Mouse (Mus musculus): ENCODE measurements at regions not wholly inside any gene's neighbourhood (a gene's known extent, or its start where the extent isn't known, plus 50 kb on each side); places are given as distances from the start of the nearest gene placed in this dataset.
A peak's percentile ranks its signal among the peaks of the same experiment; 100 is the strongest.

- ATAC-seq (ENCODE audit: low FRiP score) (no peak), DNase-seq (ENCODE audit: low spot score, missing footprints) (peak; percentile 35)
- no peaks in the 10 kb centered on the region for H3K9me3 ChIP-seq (ENCODE audit: control insufficient read depth, low read length)
- no peaks in the 10 kb centered on the region for H3K4me1 ChIP-seq (ENCODE audit: control insufficient read depth, insufficient read depth, low read length)
- WGBS: 81% methylated on average over 5 of the region's 5 CpGs
- H3K27me3 ChIP-seq (ENCODE audit: control insufficient read depth, insufficient read depth, low read length): no peaks in the 10 kb centered on the region
- no peak overlapping the region for H3K4me2 ChIP-seq
- H3K9ac ChIP-seq (ENCODE audit: low read length): no peak overlapping the region
- no peaks in the 10 kb centered on the region for H3K36me3 ChIP-seq (ENCODE audit: control insufficient read depth, insufficient read depth, low read length)
- H3K4me3 ChIP-seq (ENCODE audit: low read depth, low read length): no peak overlapping the region
- no peak overlapping the region for H3K27ac ChIP-seq (ENCODE audit: low read depth, low read length)
These were observed 124.6 kb upstream of the Cpsf6 start for GRCm38 (mm10) chr10:117504267-117504902.

GRCm38 (mm10) chr10:117503222-117504184 lies 123.7 kb upstream of the Cpsf6 start:
- H3K4me2 ChIP-seq: no peak overlapping the region
- no peaks in the 10 kb centered on the region for H3K27me3 ChIP-seq (ENCODE audit: control insufficient read depth, insufficient read depth, low read length)
- DNase-seq (ENCODE audit: low spot score, missing footprints) (peak; percentile 59), ATAC-seq (ENCODE audit: low FRiP score) (no peak)
- H3K27ac ChIP-seq (ENCODE audit: low read depth, low read length): no peak overlapping the region
- H3K4me3 ChIP-seq (ENCODE audit: low read depth, low read length): no peak overlapping the region
- H3K4me1 ChIP-seq (ENCODE audit: control insufficient read depth, insufficient read depth, low read length): no peaks in the 10 kb centered on the region
- no peaks in the 10 kb centered on the region for H3K36me3 ChIP-seq (ENCODE audit: control insufficient read depth, insufficient read depth, low read length)
- no peak overlapping the region for H3K9ac ChIP-seq (ENCODE audit: low read length)
- H3K9me3 ChIP-seq (ENCODE audit: control insufficient read depth, low read length): no peaks in the 10 kb centered on the region
- WGBS: 88% methylated on average over 22 of the region's 22 CpGs

GRCm38 (mm10) chr10:117502731-117503130 lies 122.9 kb upstream of the Cpsf6 start:
- H3K4me2 ChIP-seq: no peak overlapping the region
- no peak overlapping the region for H3K27ac ChIP-seq (ENCODE audit: low read depth, low read length)
- H3K9me3 ChIP-seq (ENCODE audit: control insufficient read depth, low read length): no peaks in the 10 kb centered on the region
- H3K27me3 ChIP-seq (ENCODE audit: control insufficient read depth, insufficient read depth, low read length): no peaks in the 10 kb centered on the region
- DNase-seq (ENCODE audit: low spot score, missing footprints) (peak; percentile 66), ATAC-seq (ENCODE audit: low FRiP score) (no peak)
- 90% methylated on average over 9 of the region's 9 CpGs for WGBS
- no peaks in the 10 kb centered on the region for H3K36me3 ChIP-seq (ENCODE audit: control insufficient read depth, insufficient read depth, low read length)
- no peak overlapping the region for H3K4me3 ChIP-seq (ENCODE audit: low read depth, low read length)
- H3K9ac ChIP-seq (ENCODE audit: low read length): no peak overlapping the region
- H3K4me1 ChIP-seq (ENCODE audit: control insufficient read depth, insufficient read depth, low read length): no peaks in the 10 kb centered on the region

GRCm38 (mm10) chr10:117502135-117502534 lies 122.3 kb upstream of the Cpsf6 start:
- no peak overlapping the region for H3K9ac ChIP-seq (ENCODE audit: low read length)
- 91% methylated on average over 7 of the region's 7 CpGs for WGBS
- H3K36me3 ChIP-seq (ENCODE audit: control insufficient read depth, insufficient read depth, low read length): no peaks in the 10 kb centered on the region
- H3K4me3 ChIP-seq (ENCODE audit: low read depth, low read length): no peak overlapping the region
- H3K27ac ChIP-seq (ENCODE audit: low read depth, low read length): no peak overlapping the region
- no peaks in the 10 kb centered on the region for H3K9me3 ChIP-seq (ENCODE audit: control insufficient read depth, low read length)
- H3K27me3 ChIP-seq (ENCODE audit: control insufficient read depth, insufficient read depth, low read length): no peaks in the 10 kb centered on the region
- no peak overlapping the region for H3K4me2 ChIP-seq
- DNase-seq (ENCODE audit: low spot score, missing footprints) (peak; percentile 17), ATAC-seq (ENCODE audit: low FRiP score) (no peak)
- no peaks in the 10 kb centered on the region for H3K4me1 ChIP-seq (ENCODE audit: control insufficient read depth, insufficient read depth, low read length)

- Histone ChIP-seq H3K9ac (ENCODE audit: low read length) (no peak overlapping the region), H3K27ac (ENCODE audit: low read depth, low read length) (no peak overlapping the region), H3K27me3 (ENCODE audit: control insufficient read depth, insufficient read depth, low read length) (no peaks in the 10 kb centered on the region), H3K4me3 (ENCODE audit: low read depth, low read length) (no peak overlapping the region), H3K4me1 (ENCODE audit: control insufficient read depth, insufficient read depth, low read length) (no peaks in the 10 kb centered on the region), H3K4me2 (no peak overlapping the region), H3K36me3 (ENCODE audit: control insufficient read depth, insufficient read depth, low read length) (no peaks in the 10 kb centered on the region), H3K9me3 (ENCODE audit: control insufficient read depth, low read length) (no peaks in the 10 kb centered on the region)
- peak; percentile 44 for DNase-seq (ENCODE audit: low spot score, missing footprints)
- no peak for ATAC-seq (ENCODE audit: low FRiP score)
- WGBS: 90% methylated on average over 1 of the region's 1 CpGs
These were observed 121.6 kb upstream of the Cpsf6 start for GRCm38 (mm10) chr10:117501426-117501825.

GRCm38 (mm10) chr10:117500457-117501108 lies 120.8 kb upstream of the Cpsf6 start:
- peak; percentile 45 for DNase-seq (ENCODE audit: low spot score, missing footprints)
- no peaks in the 10 kb centered on the region for H3K36me3 ChIP-seq (ENCODE audit: control insufficient read depth, insufficient read depth, low read length)
- no peak overlapping the region for H3K4me3 ChIP-seq (ENCODE audit: low read depth, low read length)
- no peak overlapping the region for H3K4me2 ChIP-seq
- no peak overlapping the region for H3K27ac ChIP-seq (ENCODE audit: low read depth, low read length)
- 85% methylated on average over 5 of the region's 5 CpGs for WGBS
- no peaks in the 10 kb centered on the region; the same call in 1 of the 2 replicates for H3K27me3 ChIP-seq (ENCODE audit: control insufficient read depth, insufficient read depth, low read length)
- no peak overlapping the region for H3K9ac ChIP-seq (ENCODE audit: low read length)
- H3K4me1 ChIP-seq (ENCODE audit: control insufficient read depth, insufficient read depth, low read length): no peaks in the 10 kb centered on the region
- no peaks in the 10 kb centered on the region for H3K9me3 ChIP-seq (ENCODE audit: control insufficient read depth, low read length)
- no peak for ATAC-seq (ENCODE audit: low FRiP score)

GRCm38 (mm10) chr10:117499864-117500453 lies 120.1 kb upstream of the Cpsf6 start:
- H3K4me1 ChIP-seq (ENCODE audit: control insufficient read depth, insufficient read depth, low read length): no peaks in the 10 kb centered on the region
- ATAC-seq (ENCODE audit: low FRiP score) (no peak), DNase-seq (ENCODE audit: low spot score, missing footprints) (peak; percentile 81)
- WGBS: 75% methylated on average over 6 of the region's 6 CpGs
- H3K4me2 ChIP-seq: no peak overlapping the region
- H3K9ac ChIP-seq (ENCODE audit: low read length): no peak overlapping the region
- no peaks in the 10 kb centered on the region for H3K9me3 ChIP-seq (ENCODE audit: control insufficient read depth, low read length)
- no peaks in the 10 kb centered on the region for H3K36me3 ChIP-seq (ENCODE audit: control insufficient read depth, insufficient read depth, low read length)
- no peak overlapping the region for H3K4me3 ChIP-seq (ENCODE audit: low read depth, low read length)
- no peaks in the 10 kb centered on the region; the same call in 1 of the 2 replicates for H3K27me3 ChIP-seq (ENCODE audit: control insufficient read depth, insufficient read depth, low read length)
- no peak overlapping the region for H3K27ac ChIP-seq (ENCODE audit: low read depth, low read length)

GRCm38 (mm10) chr10:117499177-117499863 lies 119.5 kb upstream of the Cpsf6 start:
- ATAC-seq (ENCODE audit: low FRiP score) (no peak), DNase-seq (ENCODE audit: low spot score, missing footprints) (peak; percentile 79)
- H3K36me3 ChIP-seq (ENCODE audit: control insufficient read depth, insufficient read depth, low read length): no peaks in the 10 kb centered on the region
- H3K4me1 ChIP-seq (ENCODE audit: control insufficient read depth, insufficient read depth, low read length): no peaks in the 10 kb centered on the region; the same call in 1 of the 2 replicates
- WGBS: 93% methylated on average over 8 of the region's 8 CpGs
- no peak overlapping the region for H3K4me3 ChIP-seq (ENCODE audit: low read depth, low read length)
- H3K9ac ChIP-seq (ENCODE audit: low read length): no peak overlapping the region
- H3K9me3 ChIP-seq (ENCODE audit: control insufficient read depth, low read length): no peaks in the 10 kb centered on the region
- H3K27ac ChIP-seq (ENCODE audit: low read depth, low read length): no peak overlapping the region
- H3K4me2 ChIP-seq: no peak overlapping the region
- no peaks in the 10 kb centered on the region; the same call in 1 of the 2 replicates for H3K27me3 ChIP-seq (ENCODE audit: control insufficient read depth, insufficient read depth, low read length)
